Mouse (Mus musculus) heart, postnatal 0 days (tissue): ENCODE measurements around the gene Slc22a23. TPM values are rescaled to one million over a fixed set of nuclear protein-coding genes. Genes with fewer than 3 reads are reported as not detected.

ENCODE experiments used
- ATAC-seq: fragments of 200-750 bp; cut with Nextera tagmentation; 2 replicates; pipeline ENCODE4 v1.8.0; 2017; ENCODE audit warnings: low read depth, moderate number of reproducible peaks, moderate library complexity; ENCODE audit not compliant: insufficient read depth
- DNase-seq: peaks from one replicate; pipeline ENCODE4 v3.0.0-alpha.2; 2016; ENCODE audit warnings: low spot score
- H3K27ac ChIP-seq: fragments of 300-500 bp; sonication (generic); 2 replicates; pipeline ENCODE4 v1.5.1; 2014; ENCODE audit warnings: low read depth, mild to moderate bottlenecking
- H3K27me3 ChIP-seq: fragments of 300-500 bp; sonication (generic); 2 replicates; pipeline ENCODE4 v1.6.1; 2014; ENCODE audit warnings: low read length, mixed read lengths; ENCODE audit not compliant: control insufficient read depth, insufficient read depth
- H3K36me3 ChIP-seq: fragments of 300-500 bp; sonication (generic); replicated peaks from 2 replicates; pipeline ENCODE4 v1.6.1; 2014; ENCODE audit warnings: low read length, mixed read lengths; ENCODE audit not compliant: control insufficient read depth, insufficient read depth
- H3K4me1 ChIP-seq: fragments of 300-500 bp; sonication (generic); 2 replicates; pipeline ENCODE4 v1.6.1; 2014; ENCODE audit warnings: antibody characterized with exemption; ENCODE audit not compliant: control insufficient read depth, insufficient read depth
- H3K4me2 ChIP-seq: fragments of 300-500 bp; sonication (generic); 2 replicates; pipeline ENCODE4 v1.6.1; 2014; ENCODE audit warnings: low read depth, mild to moderate bottlenecking, low read length, moderate library complexity
- H3K4me3 ChIP-seq: fragments of 300-500 bp; sonication (generic); 2 replicates; pipeline ENCODE4 v1.5.1; 2014; ENCODE audit warnings: low read depth, low read length
- H3K9ac ChIP-seq: fragments of 300-500 bp; sonication (generic); replicated peaks from 2 replicates; pipeline ENCODE4 v1.6.1; 2014; ENCODE audit warnings: low read depth, low read length, mixed read lengths
- H3K9me3 ChIP-seq: fragments of 300-500 bp; sonication (generic); replicated peaks from 2 replicates; pipeline ENCODE4 v1.6.1; 2016; ENCODE audit warnings: low read length; ENCODE audit not compliant: control insufficient read depth
- CTCF ChIP-seq: IDR thresholded peaks from 2 replicates; pipeline ENCODE4 v1.5.1; 2016; ENCODE audit warnings: antibody characterized with exemption, control low read depth, low read depth
- EP300 ChIP-seq: IDR thresholded peaks from 2 replicates; pipeline ENCODE4 v1.6.1; 2016; ENCODE audit warnings: antibody characterized with exemption, low read depth
- WGBS: fragments of 180-500 bp; shearing (Covaris S2); extraction: QIAGEN DNeasy Blood & Tissue Kit; methylation state at CpG from one replicate; pipeline ENCODE4 v1.1.7; 2014; 5-methylcytosine and 5-hydroxymethylcytosine counted together
- polyA plus RNA-seq: library from polyadenylated mRNA; unstranded; fragments of >200 nt; fragmentation: Nextera tagmentation; extraction: Ambion mirVana; gene quantifications from 2 replicates; pipeline ENCODE4 v1.2.1, GENCODE M21; 2015
- total RNA-seq: library from RNA; depleted of rRNA; stranded (reverse); fragments of >200 nt; gene quantifications from 2 replicates; pipeline ENCODE4 v1.2.3, GENCODE M21; 2014; ENCODE audit warnings: low replicate concordance

Gene Slc22a23
- total and polyA plus RNA-seq, 2 experiments from 2014 or later: 1.4 to 13.9 TPM

- Histone ChIP-seq H3K4me3 (no peak overlapping the region), H3K27ac (peak overlapping the region; percentile 92), H3K4me2 (peak overlapping the region; percentile 18; the same call in 1 of the 2 replicates), H3K9ac (no peak overlapping the region), H3K27me3 (no peaks in the 10 kb centered on the region), H3K4me1 (peaks cover 23% of the 10 kb centered on the region; the same call in 1 of the 2 replicates), H3K9me3 (no peaks in the 10 kb centered on the region), H3K36me3 (no peaks in the 10 kb centered on the region)
- ATAC-seq (peak; percentile 80), DNase-seq (peak; percentile 53)
- 32% methylated on average over 8 of the region's 8 CpGs for WGBS
- TF ChIP-seq CTCF: no peak
- no peak; the same call in 1 of the 2 replicates for TF ChIP-seq EP300
Observed at GRCm38 (mm10) chr13:34156133-34156839, 188.7 kb downstream of the Slc22a23 start.

DNA sequence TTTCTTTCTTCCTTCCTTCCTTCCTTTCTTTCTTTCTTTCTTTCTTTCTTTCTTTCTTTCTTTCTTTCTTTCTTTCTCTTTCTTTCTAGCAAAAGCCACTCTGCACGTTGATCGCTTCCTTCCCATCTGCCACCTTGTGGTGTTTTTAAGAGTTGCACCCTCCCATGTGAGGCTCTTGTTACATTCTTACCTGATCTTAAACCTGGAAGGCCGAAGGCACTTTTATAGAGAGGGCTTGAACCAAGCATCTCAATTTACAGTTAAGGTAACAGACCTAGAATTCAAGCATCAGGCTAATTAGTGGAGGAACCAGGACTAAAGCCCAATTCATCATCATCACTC, 190.1 kb downstream of the Slc22a23 start:
- 30% methylated on average over 3 of the region's 3 CpGs for WGBS
- peaks cover 32% of the 10 kb centered on the region; the same call in 1 of the 2 replicates for H3K4me1 ChIP-seq

DNA sequence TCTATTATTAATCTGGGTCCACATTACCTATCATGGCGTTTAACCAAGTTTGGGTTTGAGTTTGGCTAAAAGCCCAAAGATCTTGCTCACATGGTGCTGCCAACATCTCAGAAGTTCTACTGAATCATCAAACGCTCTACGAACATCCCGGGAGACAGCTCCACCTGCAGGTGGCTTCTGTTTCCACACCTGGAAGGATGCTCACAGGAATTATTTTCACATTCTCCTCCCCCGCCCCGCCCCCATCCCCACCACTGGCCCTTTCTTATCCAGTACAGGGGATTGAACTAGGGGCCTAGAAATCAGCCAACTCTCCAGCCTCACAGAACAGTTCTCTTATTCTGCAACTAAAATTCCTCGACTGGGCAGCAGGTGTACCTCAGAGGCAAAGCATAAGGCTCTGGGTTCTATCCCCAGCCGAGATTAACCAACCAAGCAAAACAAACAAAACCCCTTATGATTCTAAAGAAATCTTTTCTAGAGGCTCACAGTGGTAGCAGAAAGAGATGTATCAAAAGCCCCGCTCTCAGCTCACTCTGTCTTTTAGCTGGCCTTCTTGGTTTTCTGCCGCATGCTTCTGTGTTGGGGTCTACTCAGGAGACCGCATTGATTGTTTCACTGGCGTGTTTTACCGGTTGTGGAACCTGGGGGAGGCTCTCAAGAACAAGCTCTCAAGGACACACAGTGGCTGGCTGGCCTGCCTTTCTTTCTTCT, 190.6 kb downstream of the Slc22a23 start:
- Histone ChIP-seq H3K4me1 (peaks cover 37% of the 10 kb centered on the region), H3K4me3 (peak overlapping the region; percentile 33), H3K27me3 (no peaks in the 10 kb centered on the region), H3K27ac (peak overlapping the region; percentile 53), H3K4me2 (peak overlapping the region; percentile 52), H3K9me3 (no peaks in the 10 kb centered on the region), H3K9ac (0 out of 2 replicates have a peak overlapping the region, but pooled peaks have one; percentile 32), H3K36me3 (no peaks in the 10 kb centered on the region)
- WGBS: 42% methylated on average over 13 of the region's 13 CpGs
- ATAC-seq (peak; percentile 47; the same call in 1 of the 2 replicates), DNase-seq (peak; percentile 77)
- TF ChIP-seq CTCF (peak; percentile 73), EP300 (no peak)

More for the DNA sequence above, 190.1 kb downstream of the Slc22a23 start:
- H3K27ac ChIP-seq: peak overlapping the region; percentile 53
- peak; percentile 54 for DNase-seq
- no peak for ATAC-seq
- H3K36me3 ChIP-seq: no peaks in the 10 kb centered on the region
- peak overlapping the region; percentile 33 for H3K4me3 ChIP-seq
- TF ChIP-seq EP300: no peak
- TF ChIP-seq CTCF: peak; percentile 70
- no peaks in the 10 kb centered on the region for H3K27me3 ChIP-seq
- H3K9me3 ChIP-seq: no peaks in the 10 kb centered on the region
- H3K9ac ChIP-seq: 0 out of 2 replicates have a peak overlapping the region, but pooled peaks have one; percentile 32
- H3K4me2 ChIP-seq: peak overlapping the region; percentile 52

DNA sequence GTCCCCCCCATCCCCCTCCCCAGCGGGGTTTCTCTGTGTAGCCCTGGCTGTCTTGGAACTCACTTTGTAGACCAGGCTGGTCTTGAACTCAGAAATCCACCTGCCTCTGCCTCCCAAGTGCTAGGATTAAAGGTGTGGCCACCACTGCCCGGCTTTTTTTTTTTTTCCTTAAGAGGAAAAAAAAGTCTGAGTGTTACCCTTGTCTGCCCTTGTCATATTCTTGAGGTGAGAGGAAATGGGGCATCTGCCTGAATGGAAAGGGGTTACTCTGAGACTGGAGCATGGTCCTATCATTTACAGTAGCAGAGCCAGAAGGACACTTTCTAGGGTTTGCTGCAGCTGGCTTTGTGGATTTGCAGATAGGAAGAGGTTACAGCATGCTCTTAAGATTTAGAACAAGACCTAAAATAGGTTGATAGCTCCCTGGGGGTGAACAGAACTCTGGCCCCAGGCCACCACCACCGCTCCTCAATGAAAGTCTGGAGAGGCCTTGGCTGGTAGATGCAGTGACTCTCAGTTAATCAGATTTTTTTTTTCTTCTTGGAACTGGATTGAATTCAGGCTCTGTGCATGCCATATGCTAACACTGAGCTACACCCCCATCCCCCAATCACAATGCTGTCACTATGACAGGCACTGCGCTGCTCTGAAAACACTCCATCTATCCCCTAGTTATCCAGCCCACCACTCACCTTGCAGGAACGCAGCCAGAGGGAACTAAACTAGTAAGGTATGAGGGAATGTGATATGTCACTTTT, 191.5 kb downstream of the Slc22a23 start:
- WGBS: 53% methylated on average over 4 of the region's 5 CpGs
- no peaks in the 10 kb centered on the region for H3K27me3 ChIP-seq
- H3K9ac ChIP-seq: no peak overlapping the region
- H3K4me2 ChIP-seq: no peak overlapping the region
- H3K27ac ChIP-seq: peak overlapping the region; percentile 17
- ATAC-seq (no peak), DNase-seq (no peak)
- peaks cover 43% of the 10 kb centered on the region for H3K4me1 ChIP-seq
- TF ChIP-seq EP300 (no peak), CTCF (no peak)
- H3K9me3 ChIP-seq: no peaks in the 10 kb centered on the region
- H3K4me3 ChIP-seq: no peak overlapping the region
- H3K36me3 ChIP-seq: no peaks in the 10 kb centered on the region

GRCm38 (mm10) chr13:34152695-34153094, 192.3 kb downstream of the Slc22a23 start:
- Histone ChIP-seq H3K4me2 (no peak overlapping the region), H3K27ac (no peak overlapping the region), H3K4me3 (no peak overlapping the region), H3K27me3 (no peaks in the 10 kb centered on the region), H3K4me1 (peaks cover 50% of the 10 kb centered on the region), H3K9ac (no peak overlapping the region), H3K9me3 (no peaks in the 10 kb centered on the region), H3K36me3 (no peaks in the 10 kb centered on the region)
- ATAC-seq (no peak), DNase-seq (no peak)
- WGBS: 81% methylated on average over 7 of the region's 7 CpGs
- no peak for TF ChIP-seq EP300
- no peak for TF ChIP-seq CTCF
